Mouse (Mus musculus) MEL (cell line): ENCODE data around the gene Olfr522. TPM values are rescaled to one million over a fixed set of nuclear protein-coding genes. Genes with fewer than 3 reads are reported as not detected.

Experiments used
- DNase-seq: peaks from one replicate; pipeline ENCODE4 v3.0.0; 2011; ENCODE audit warnings: low read depth, low spot score
- H3K27ac ChIP-seq: 2 replicates; pipeline ENCODE4 v1.5.1; 2012; ENCODE audit warnings: low read depth, mild to moderate bottlenecking, control low read depth, low read length, moderate library complexity; ENCODE audit not compliant: control insufficient read depth
- H3K27me3 ChIP-seq, 2 experiments: fragments of 150-350 bp in 1 of 2; sonication (generic) in 1 of 2; 2 replicates each; pipeline ENCODE4 v1.6.1; 2012; ENCODE audit warnings: low read length in 2 of 2, mild to moderate bottlenecking in 2 of 2, improper control_type of control experiment in 1 of 2, moderate library complexity in 1 of 2; ENCODE audit not compliant: insufficient read depth in 2 of 2, control insufficient read depth in 1 of 2
- H3K36me3 ChIP-seq, 2 experiments: 2 replicates each; pipeline ENCODE4 v1.6.1; 2012 to 2014; ENCODE audit warnings: low read length in 2 of 2, improper control_type of control experiment in 1 of 2, inconsistent platforms in 1 of 2, mild to moderate bottlenecking in 1 of 2; ENCODE audit not compliant: insufficient read depth in 2 of 2, control insufficient read depth in 1 of 2
- H3K4me1 ChIP-seq, 2 experiments: fragments of 150-350 bp in 1 of 2; sonication (generic) in 1 of 2; 2 replicates each; pipeline ENCODE4 v1.6.1; 2012; ENCODE audit warnings: low read length in 2 of 2, improper control_type of control experiment in 1 of 2, mild to moderate bottlenecking in 1 of 2; ENCODE audit not compliant: insufficient read depth in 2 of 2, control insufficient read depth in 1 of 2
- H3K4me3 ChIP-seq, 2 experiments: fragments of 150-350 bp in 1 of 2; sonication (generic) in 1 of 2; 2 replicates each; pipeline ENCODE4 v1.5.1; 2012; ENCODE audit warnings: low read depth in 2 of 2, low read length in 2 of 2, mild to moderate bottlenecking in 2 of 2, moderate library complexity in 2 of 2, control low read depth in 1 of 2, improper control_type of control experiment in 1 of 2; ENCODE audit not compliant: control insufficient read depth in 1 of 2, insufficient read depth in 1 of 2
- H3K79me2 ChIP-seq: 2 replicates; pipeline ENCODE4 v1.6.1; 2012; ENCODE audit warnings: mild to moderate bottlenecking, low read length, moderate library complexity; ENCODE audit not compliant: control insufficient read depth, poor library complexity, insufficient read depth
- H3K9ac ChIP-seq: 2 replicates; pipeline ENCODE4 v1.6.1; 2012; ENCODE audit warnings: low read depth, mild to moderate bottlenecking, control low read depth, low read length, moderate library complexity; ENCODE audit not compliant: control insufficient read depth, poor library complexity, severe bottlenecking
- H3K9me3 ChIP-seq: fragments of 150-350 bp; sonication (generic); replicated peaks from 2 replicates; pipeline ENCODE4 v1.6.1; 2012; ENCODE audit warnings: mild to moderate bottlenecking, low read length, improper control_type of control experiment, moderate library complexity; ENCODE audit not compliant: insufficient read depth
- BHLHE40 ChIP-seq: IDR thresholded peaks from 2 replicates; pipeline ENCODE4 v1.6.1; 2012; ENCODE audit warnings: low read depth, mild to moderate bottlenecking, inconsistent platforms, low read length, improper control_type of control experiment, borderline replicate concordance
- CHD1 ChIP-seq: IDR thresholded peaks from 2 replicates; pipeline ENCODE4 v1.6.1; 2012; ENCODE audit warnings: low read depth, mild to moderate bottlenecking, inconsistent platforms, low read length, improper control_type of control experiment
- CTCF ChIP-seq, 3 experiments: IDR thresholded peaks in 2 of 3; conservative IDR thresholded peaks in 1 of 3; 2 replicates each; pipeline ENCODE4 v1.5.1; 2011 to 2012; ENCODE audit warnings: low read length in 3 of 3, low read depth in 2 of 3, mild to moderate bottlenecking in 2 of 3, improper control_type of control experiment in 1 of 3, inconsistent platforms in 1 of 3, mixed read lengths in 1 of 3, moderate library complexity in 1 of 3; ENCODE audit not compliant: control insufficient read depth in 1 of 3, insufficient read depth in 1 of 3, poor library complexity in 1 of 3, severe bottlenecking in 1 of 3
- E2F4 ChIP-seq: IDR thresholded peaks from 2 replicates; pipeline ENCODE4 v1.6.1; 2011; ENCODE audit warnings: low read depth, low read length, improper control_type of control experiment, borderline replicate concordance
- ELF1 ChIP-seq: IDR thresholded peaks from 2 replicates; pipeline ENCODE4 v1.6.1; 2014; ENCODE audit warnings: low read depth, mild to moderate bottlenecking, inconsistent platforms, low read length, improper control_type of control experiment, moderate library complexity
- EP300 ChIP-seq, 2 experiments: IDR thresholded peaks; 2 replicates each; pipeline ENCODE4 v1.6.1; 2011; ENCODE audit warnings: improper control_type of control experiment in 2 of 2, low read length in 2 of 2, low read depth in 1 of 2, mild to moderate bottlenecking in 1 of 2
- ETS1 ChIP-seq: IDR thresholded peaks from 2 replicates; pipeline ENCODE4 v1.6.1; 2012; ENCODE audit warnings: low read depth, mild to moderate bottlenecking, inconsistent platforms, low read length, improper control_type of control experiment, moderate library complexity
- GATA1 ChIP-seq: IDR thresholded peaks from 2 replicates; pipeline ENCODE4 v1.6.1; 2011; ENCODE audit warnings: low read depth, low read length, improper control_type of control experiment
- KAT2A ChIP-seq: conservative IDR thresholded peaks from 2 replicates; pipeline ENCODE4 v1.6.1; 2012; ENCODE audit warnings: low read depth, low read length, improper control_type of control experiment, inconsistent platforms
- MAFK ChIP-seq: IDR thresholded peaks from 2 replicates; pipeline ENCODE4 v1.6.1; 2011; ENCODE audit warnings: low read depth, mild to moderate bottlenecking, low read length, improper control_type of control experiment, borderline replicate concordance
- MAX ChIP-seq: IDR thresholded peaks from 2 replicates; pipeline ENCODE4 v1.6.1; 2011; ENCODE audit warnings: low read length, improper control_type of control experiment
- MAZ ChIP-seq: IDR thresholded peaks from 2 replicates; pipeline ENCODE4 v1.6.1; 2012; ENCODE audit warnings: low read depth, mild to moderate bottlenecking, inconsistent platforms, low read length, improper control_type of control experiment
- MEF2A ChIP-seq: IDR thresholded peaks from 2 replicates; pipeline ENCODE4 v1.6.1; 2014; ENCODE audit warnings: low read depth, mild to moderate bottlenecking, inconsistent platforms, low read length, improper control_type of control experiment; ENCODE audit not compliant: poor library complexity, insufficient replicate concordance, severe bottlenecking; ENCODE audit errors: extremely low read depth
- MYB ChIP-seq: IDR thresholded peaks from 2 replicates; pipeline ENCODE4 v1.6.1; 2011; ENCODE audit warnings: mild to moderate bottlenecking, low read depth, low read length, improper control_type of control experiment
- MYC ChIP-seq: IDR thresholded peaks from 2 replicates; pipeline ENCODE4 v1.6.1; 2011; ENCODE audit warnings: low read depth, mild to moderate bottlenecking, low read length, improper control_type of control experiment, moderate library complexity
- NELFE ChIP-seq: IDR thresholded peaks from 2 replicates; pipeline ENCODE4 v1.6.1; 2011; ENCODE audit warnings: low read depth, low read length, improper control_type of control experiment
- NRF1 ChIP-seq: IDR thresholded peaks from 2 replicates; pipeline ENCODE4 v1.6.1; 2014; ENCODE audit warnings: low read depth, mild to moderate bottlenecking, inconsistent platforms, low read length, improper control_type of control experiment, moderate library complexity; ENCODE audit not compliant: poor library complexity, insufficient read depth, severe bottlenecking
- POLR2A ChIP-seq, 2 experiments: IDR thresholded peaks; 2 replicates each; pipeline ENCODE4 v1.6.1; 2011 to 2012; ENCODE audit warnings: low read length in 2 of 2, mild to moderate bottlenecking in 2 of 2, control low read depth in 1 of 2, improper control_type of control experiment in 1 of 2, low read depth in 1 of 2, moderate library complexity in 1 of 2; ENCODE audit not compliant: control insufficient read depth in 1 of 2, insufficient read depth in 1 of 2, poor library complexity in 1 of 2
- POLR2AphosphoS5 ChIP-seq: IDR thresholded peaks from 2 replicates; pipeline ENCODE4 v1.6.1; 2012; ENCODE audit warnings: low read depth, borderline replicate concordance, mild to moderate bottlenecking, inconsistent platforms, low read length, moderate library complexity, mixed read lengths
- RAD21 ChIP-seq: IDR thresholded peaks from 2 replicates; pipeline ENCODE4 v1.6.1; 2011; ENCODE audit warnings: mild to moderate bottlenecking, low read depth, low read length, improper control_type of control experiment
- RCOR1 ChIP-seq: IDR thresholded peaks from 2 replicates; pipeline ENCODE4 v1.6.1; 2012; ENCODE audit warnings: low read depth, mild to moderate bottlenecking, inconsistent platforms, low read length, improper control_type of control experiment
- SIN3A ChIP-seq: IDR thresholded peaks from 2 replicates; pipeline ENCODE4 v1.6.1; 2012; ENCODE audit warnings: low read length, improper control_type of control experiment, inconsistent platforms
- SMC3 ChIP-seq: IDR thresholded peaks from 2 replicates; pipeline ENCODE4 v1.6.1; 2011; ENCODE audit warnings: low read depth, low read length, improper control_type of control experiment
- TAL1 ChIP-seq: IDR thresholded peaks from 2 replicates; pipeline ENCODE4 v1.6.1; 2012; ENCODE audit warnings: mild to moderate bottlenecking, inconsistent platforms, low read length, moderate library complexity, mixed read lengths
- TBP ChIP-seq: IDR thresholded peaks from 2 replicates; pipeline ENCODE4 v1.8.0; 2011; ENCODE audit warnings: low read depth, low read length, improper control_type of control experiment
- TCF12 ChIP-seq: IDR thresholded peaks from 2 replicates; pipeline ENCODE4 v1.6.1; 2014; ENCODE audit warnings: low read depth, mild to moderate bottlenecking, inconsistent platforms, low read length, improper control_type of control experiment, moderate library complexity
- USF1 ChIP-seq: IDR thresholded peaks from 2 replicates; pipeline ENCODE4 v1.6.1; 2014; ENCODE audit warnings: low read depth, mild to moderate bottlenecking, inconsistent platforms, low read length, improper control_type of control experiment, moderate library complexity
- USF2 ChIP-seq, 2 experiments: IDR thresholded peaks; 2 replicates each; pipeline ENCODE4 v1.6.1; 2011 to 2012; ENCODE audit warnings: improper control_type of control experiment in 2 of 2, low read length in 2 of 2, borderline replicate concordance in 1 of 2, inconsistent platforms in 1 of 2, low read depth in 1 of 2, mild to moderate bottlenecking in 1 of 2; ENCODE audit not compliant: insufficient read depth in 1 of 2
- ZC3H11A ChIP-seq: IDR thresholded peaks from 2 replicates; pipeline ENCODE4 v1.6.1; 2012; ENCODE audit warnings: low read depth, mild to moderate bottlenecking, inconsistent platforms, low read length, improper control_type of control experiment
- polyA plus RNA-seq, 2 experiments: library from polyadenylated mRNA; stranded (reverse) in 1 of 2; unstranded in 1 of 2; fragments of >175 nt in 1 of 2; fragments of >200 nt in 1 of 2; gene quantifications; 2 replicates each; pipeline versions ENCODE4 v1.2.1 to v1.2.4; 2012; ENCODE audit warnings: low replicate concordance in 2 of 2, low read depth in 1 of 2; ENCODE audit not compliant: insufficient read length in 2 of 2, insufficient read depth in 1 of 2, missing spikeins in 1 of 2
- total RNA-seq: library from RNA; depleted of rRNA; stranded (reverse); fragments of 300-350 nt; gene quantifications from 2 replicates; pipeline ENCODE4 v1.2.3, GENCODE M21; 2012

Olfr522 gene
- total and polyA plus RNA-seq, 3 experiments: not detected

DNA sequence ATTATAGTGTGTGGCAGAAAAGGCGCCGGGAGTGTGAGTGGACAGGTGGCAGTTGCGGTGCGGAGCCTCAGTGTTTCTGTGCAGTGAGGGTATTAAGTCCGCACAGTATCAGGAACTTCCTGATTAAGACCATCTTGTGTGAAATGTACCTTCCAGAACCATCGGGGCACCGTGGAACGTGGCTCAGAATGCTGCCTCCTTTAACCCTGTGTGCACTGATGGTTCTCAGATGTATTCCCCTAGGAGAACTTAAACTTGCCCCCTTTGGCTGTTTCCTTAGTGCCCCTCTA is 26.6 kb downstream of the Olfr522 start:
- Histone ChIP-seq H3K27me3 (no peaks in the 10 kb centered on the region), H3K4me1 (peaks cover 0 to 17% of the 10 kb centered on the region in 2 experiments; a peak in 2 of 4 replicates), H3K4me3 (peak overlapping the region; percentile 66 to 93), H3K9ac (peak overlapping the region; percentile 97), H3K36me3 (peaks cover 0 to 16% of the 10 kb centered on the region in 2 experiments; a peak in 2 of 4 replicates), H3K79me2 (peaks cover 2% of the 10 kb centered on the region; the same call in 1 of the 2 replicates), H3K27ac (peak overlapping the region; percentile 86), H3K9me3 (no peaks in the 10 kb centered on the region)
- no peak for DNase-seq
- TF ChIP-seq CTCF (IDR thresholded peaks at IDR 0.05 in 2 of 3, conservative IDR thresholded peaks at IDR 0.05 in 1 of 3; ENCODE audit: control insufficient read depth in 1 of 3, insufficient read depth in 1 of 3, low read depth in 2 of 3, low read length in 3 of 3, poor library complexity in 1 of 3, severe bottlenecking in 1 of 3) (no peak), USF2 (IDR thresholded peaks at IDR 0.05; ENCODE audit: borderline replicate concordance in 1 of 2, insufficient read depth in 1 of 2, low read depth in 1 of 2, low read length in 2 of 2) (no peak), MEF2A (0 out of 2 replicates have a peak, but pooled peaks have one; percentile 1), SMC3 (no peak), EP300 (IDR thresholded peaks at IDR 0.05; ENCODE audit: low read depth in 1 of 2, low read length in 2 of 2) (no peak), E2F4 (no peak), MYB (no peak)

DNA sequence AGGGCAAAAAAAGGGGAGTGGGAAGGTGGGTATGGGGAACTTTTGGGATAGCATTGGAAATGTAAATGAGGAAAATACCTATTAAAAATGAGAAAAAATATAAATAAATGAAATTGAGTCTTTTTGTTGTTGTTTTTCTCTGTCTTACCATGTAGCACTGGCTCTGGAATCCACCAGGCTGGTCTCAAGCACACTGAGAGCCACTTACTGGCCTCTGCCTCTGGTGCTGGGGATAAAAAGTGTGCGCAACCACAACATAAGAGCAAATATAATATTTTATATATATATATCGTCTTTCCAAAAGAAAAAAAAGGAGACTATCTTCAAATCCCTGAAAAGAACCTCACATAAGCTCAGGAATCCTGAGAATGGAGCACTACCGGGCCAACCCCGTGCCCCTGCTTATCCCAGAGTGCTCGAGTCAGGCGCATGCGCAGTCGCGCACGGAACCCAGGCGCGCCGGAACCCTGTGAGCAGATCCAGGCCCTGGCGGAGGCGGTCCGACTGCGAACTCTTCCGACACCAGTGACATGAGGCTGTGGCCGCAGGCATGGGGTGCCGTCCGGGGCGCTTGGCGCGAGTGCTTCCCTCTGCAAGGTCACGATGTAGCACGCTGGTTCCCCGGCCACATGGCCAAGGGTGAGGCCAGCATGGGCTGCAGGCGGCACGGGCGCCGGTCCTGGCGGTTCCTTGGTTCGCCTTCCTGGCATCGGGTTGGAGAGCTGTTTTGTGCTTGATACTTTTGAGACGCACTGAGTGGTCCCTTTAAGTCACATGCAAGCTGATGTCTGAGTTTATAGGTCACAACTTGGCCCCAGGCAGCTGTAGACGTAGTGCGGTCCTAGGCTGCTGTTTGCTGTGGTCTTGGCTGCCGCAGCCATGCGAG is 27.2 kb downstream of the Olfr522 start, which contains the start of gene Mtg1:
TSS of gene Mtg1 (plus strand) at position 430 of the 886 bp plus-strand sequence.
- H3K27ac ChIP-seq: peak within 1 kb of the TSS; percentile 86
- H3K9me3 ChIP-seq: no peaks in the 10 kb centered on the region
- H3K36me3 ChIP-seq: peaks cover 0 to 16% of the 10 kb centered on the region in 2 experiments; a peak in 2 of 4 replicates
- H3K4me1 ChIP-seq: peaks cover 0 to 17% of the 10 kb centered on the region in 2 experiments; a peak in 2 of 4 replicates
- peak; percentile 96 for DNase-seq
- H3K27me3 ChIP-seq: no peaks in the 10 kb centered on the region
- peaks cover 2% of the 10 kb centered on the region; the same call in 1 of the 2 replicates for H3K79me2 ChIP-seq
- H3K4me3 ChIP-seq: peak within 1 kb of the TSS; percentile 66 to 93
- H3K9ac ChIP-seq: peak within 1 kb of the TSS; percentile 97
- TF ChIP-seq MYB (no peak), ELF1 (peak; percentile 73), SIN3A (peak; percentile 84), NRF1 (peak; percentile 91), TAL1 (no peak), E2F4 (no peak), RCOR1 (no peak), USF1 (peak; percentile 82), ZC3H11A (no peak), TCF12 (peak; percentile 86), MAX (peak; percentile 96), MYC (peak; percentile 92), NELFE (peak; percentile 84), CHD1 (no peak), RAD21 (no peak), TBP (peak; percentile 89), POLR2AphosphoS5 (no peak), EP300 (IDR thresholded peaks at IDR 0.05; ENCODE audit: low read depth in 1 of 2, low read length in 2 of 2) (no peak; a peak in 1 of 4 replicates), MAFK (no peak), MAZ (no peak), BHLHE40 (no peak), KAT2A (peak; percentile 78; the same call in 1 of the 2 replicates), GATA1 (no peak), POLR2A (IDR thresholded peaks at IDR 0.05; ENCODE audit: control insufficient read depth in 1 of 2, insufficient read depth in 1 of 2, low read depth in 1 of 2, low read length in 2 of 2, poor library complexity in 1 of 2) (peak; percentile 84 to 92), ETS1 (peak; percentile 33; the same call in 1 of the 2 replicates)
